Mouse (Mus musculus): ENCODE data around the gene Olfr1331.

GRCm38 (mm10) chr4:118836179-118836578, 28.3 kb upstream of the Olfr1331 start, which contains the start of gene Olfr1333:
- TF ChIP-seq CTCF (IDR thresholded peaks at IDR 0.05; ENCODE audit: low read depth, low read length) (no peak), EP300 (IDR thresholded peaks at IDR 0.05; ENCODE audit: insufficient read depth, low read depth, low read length) (no peak)
